In genomic region chr9:89860145-89860544, GRCm38 (mm10) we compare ENCODE assay signal across 20 mouse cellular contexts. TPM values are rescaled to one million over a fixed set of nuclear protein-coding genes. Genes with fewer than 3 reads are reported as not detected.
"Had no signal": no experiment of that assay in that cellular context is flagged by ENCODE, and none has a peak within 500 bp of the region (broad histone marks: within the 10 kb centered on the region; RNA-seq: fewer than 3 reads in every experiment).

No protein-coding gene starts in this region.

- H3K27ac ChIP-seq: liver, embryonic 13.5 days; neural tube, embryonic 12.5 days; neural tube, embryonic 15.5 days; stomach, postnatal 0 days had no signal

- DNase-seq: kidney, adult 18-20 months; kidney, adult 9 months; kidney, postnatal 14 days; kidney, postnatal 4 days; layer of hippocampus, adult 9-11 months; liver, embryonic 13.5 days; lung, adult 2 months; lung, postnatal 14 days; lung, postnatal 4 days; right cerebral cortex, adult 18-20 months; right cerebral cortex, postnatal 14 days; right cerebral cortex, postnatal 4 days; thymus, adult 2 months; thymus, postnatal 14 days; thymus, postnatal 4 days had no signal

- H3K4me3 ChIP-seq: liver, embryonic 13.5 days; neural tube, embryonic 12.5 days; neural tube, embryonic 15.5 days had no signal

- H3K4me1 ChIP-seq: liver, embryonic 13.5 days; neural tube, embryonic 12.5 days had no signal

- H3K9ac ChIP-seq: liver, embryonic 13.5 days; neural tube, embryonic 12.5 days; neural tube, embryonic 15.5 days had no signal

- H3K9me3 ChIP-seq: liver, embryonic 13.5 days; neural tube, embryonic 12.5 days; neural tube, embryonic 15.5 days had no signal

- H3K36me3 ChIP-seq: liver, embryonic 13.5 days; neural tube, embryonic 12.5 days; neural tube, embryonic 15.5 days had no signal

- H3K4me2 ChIP-seq: liver, embryonic 13.5 days; neural tube, embryonic 12.5 days; neural tube, embryonic 15.5 days had no signal

- H3K27me3 ChIP-seq: liver, embryonic 13.5 days; neural tube, embryonic 12.5 days; neural tube, embryonic 15.5 days had no signal

RNA-seq across cellular contexts. Expression of gene Rasgrf1, which starts 49.6 kb away (rescaled TPM):
- total RNA-seq: megakaryocyte-erythroid progenitor cell, adult 5-6 weeks had no signal
- polyA plus RNA-seq: liver, adult 2 months; liver, embryonic 13.5 days had no signal
